Mouse (Mus musculus) layer of hippocampus, postnatal 10 days (tissue): ENCODE results near the gene Hbq1a. TPM values are rescaled to one million over a fixed set of nuclear protein-coding genes. Genes with fewer than 3 reads are reported as not detected.

ENCODE experiments used
- total RNA-seq, 2 experiments: library from RNA; stranded (reverse); gene quantifications; 2 replicates each; pipeline ENCODE4 v1.2.3; 2021

The Hbq1a gene
- total RNA-seq, 2 experiments from 2014 or later: 1.6 to 2.7 TPM

Other genes starting within 250 kb of the Hbq1a start
- not detected for gene Il9r, start 99.8 kb upstream of the Hbq1a start, total RNA-seq
- 10 to 100 TPM; 28.3 to 29.8 TPM for gene Snrnp25, start 94.7 kb upstream of the Hbq1a start, total RNA-seq
- gene Rhbdf1, start 77.8 kb upstream of the Hbq1a start, total RNA-seq: 10 to 100 TPM; 25.9 to 32.8 TPM
- gene Mpg, start 73.6 kb upstream of the Hbq1a start, total RNA-seq: 10 to 100 TPM; 18.5 to 20.7 TPM
- 10 to 100 TPM; 51.7 to 58.1 TPM for gene Nprl3, start 32.4 kb upstream of the Hbq1a start, total RNA-seq
- gene Hba-x, start 23.7 kb upstream of the Hbq1a start, total RNA-seq: not detected
- gene Hba-a1, start 16.6 kb upstream of the Hbq1a start, total RNA-seq: 100 to 1,000 TPM; 667 to 733 TPM
- 1 to 10 TPM; 2.3 to 4.1 TPM for gene Hbq1b, start 13.1 kb upstream of the Hbq1a start, total RNA-seq
- 100 to 1,000 TPM; 562 to 789 TPM for gene Hba-a2, start 3.6 kb upstream of the Hbq1a start, total RNA-seq
- gene Sh3pxd2b, start 47.8 kb downstream of the Hbq1a start, total RNA-seq: 10 to 100 TPM; 28.3 to 28.5 TPM
- gene Ubtd2, start 155.3 kb downstream of the Hbq1a start, total RNA-seq: 10 to 100 TPM; 45.3 to 45.5 TPM
- 1 to 10 TPM in 1 of 2 experiments, under 1 TPM in 1; 0.89 to 1.2 TPM for gene Efcab9, start 232.0 kb downstream of the Hbq1a start, total RNA-seq
- 1 to 10 TPM; 6.3 to 9.4 TPM for gene Stk10, start 233.2 kb downstream of the Hbq1a start, total RNA-seq